Mouse (Mus musculus) urinary bladder, postnatal 10 days (tissue): ENCODE measurements around the gene Prkce.

Source experiments
- DNase-seq: peaks from one replicate; pipeline ENCODE4 v3.0.0; 2022; ENCODE audit warnings: low spot score

The Prkce gene

GRCm38 (mm10) chr17:86647226-86647625 is 479.6 kb downstream of the Prkce start:
- no peak for DNase-seq

DNA sequence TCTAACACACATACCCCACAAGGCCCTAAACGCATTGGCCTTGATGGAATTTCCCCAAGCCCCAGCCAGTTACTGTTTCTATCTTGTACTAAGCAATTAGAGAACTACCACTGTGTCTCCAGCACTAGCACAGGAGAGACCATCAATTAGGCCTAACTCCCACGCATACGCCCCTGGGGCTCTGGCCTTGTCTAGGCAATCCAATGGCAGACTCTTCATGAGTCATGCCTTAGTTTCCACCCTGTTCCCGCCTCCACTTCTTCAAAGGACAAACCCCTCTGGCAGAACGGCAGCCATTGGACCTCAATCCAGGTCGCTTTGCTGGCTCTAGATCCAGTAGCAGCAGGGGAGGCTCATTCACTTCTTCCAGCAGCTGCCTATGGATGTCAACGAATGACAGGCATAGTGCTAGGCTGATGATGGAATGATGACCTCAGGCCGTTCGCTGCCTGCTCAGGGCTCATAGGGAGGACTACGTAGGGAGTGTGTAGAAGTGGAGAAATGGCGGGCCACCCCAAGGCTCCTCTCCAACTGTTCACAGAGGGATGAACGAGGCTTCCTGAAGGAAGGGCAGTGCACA is 481.4 kb downstream of the Prkce start:
- no peak for DNase-seq

DNA sequence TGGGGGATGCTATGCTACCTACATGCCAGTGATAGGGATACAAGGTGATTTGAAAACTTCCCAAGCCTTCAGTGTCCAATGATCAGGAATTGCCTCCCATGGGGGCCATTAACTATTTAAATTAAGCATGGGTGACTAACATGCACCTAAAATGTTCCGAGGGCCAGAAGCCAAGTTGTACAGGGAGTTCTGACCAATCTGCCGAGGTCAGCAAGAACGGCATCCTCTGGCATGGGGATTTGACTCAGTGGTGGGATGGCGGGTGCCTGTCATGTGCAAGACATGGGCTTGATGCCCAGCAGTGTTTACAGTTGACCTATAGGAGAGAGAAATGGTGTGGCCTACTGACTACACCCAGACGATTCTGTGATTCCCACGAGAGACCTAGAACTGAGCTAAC is 482.7 kb downstream of the Prkce start:
- DNase-seq = no peak

DNA sequence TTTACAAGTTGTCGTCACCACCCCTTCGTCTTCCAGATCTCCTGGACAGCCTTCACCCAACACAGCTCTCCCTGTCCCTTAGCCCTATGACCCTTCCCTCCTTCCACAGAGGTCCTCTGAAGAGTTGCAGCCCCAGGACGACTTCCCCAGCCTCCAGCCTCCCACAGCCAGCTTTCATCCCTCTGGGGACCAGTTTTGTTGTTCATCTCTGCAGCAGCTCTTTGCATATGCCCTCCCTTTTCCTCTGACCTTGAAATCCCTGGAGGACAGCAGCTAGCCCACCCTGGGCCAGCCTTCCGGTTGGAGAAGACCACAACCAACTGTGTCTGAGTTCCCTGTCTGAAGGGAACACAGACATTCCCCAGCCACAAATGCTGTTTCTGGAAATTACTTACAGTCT is 483.5 kb downstream of the Prkce start:
- DNase-seq = no peak

GRCm38 (mm10) chr17:86652751-86653150 is 485.2 kb downstream of the Prkce start:
- DNase-seq = no peak

DNA sequence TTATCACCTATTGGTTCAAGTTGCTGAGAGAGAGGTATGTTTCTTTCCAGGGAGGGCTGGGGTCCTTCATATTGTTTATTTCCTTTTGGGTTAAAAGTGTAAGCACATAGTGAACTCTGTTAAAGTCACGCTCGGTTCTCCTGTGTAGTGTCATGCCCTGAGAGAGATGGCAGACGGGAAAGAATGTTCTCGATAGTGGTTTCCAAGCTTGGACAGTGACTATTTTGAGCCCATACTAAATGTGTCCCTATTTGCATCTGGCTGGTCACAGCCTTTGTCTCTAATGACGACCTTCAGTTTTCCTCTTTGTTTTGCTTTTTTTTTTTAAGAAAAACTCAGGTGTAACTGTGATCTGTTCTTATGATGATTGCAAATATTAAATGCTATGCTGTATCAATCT is 488.8 kb downstream of the Prkce start:
- no peak for DNase-seq

- no peak for DNase-seq
These were observed 494.7 kb downstream of the Prkce start for GRCm38 (mm10) chr17:86662301-86662700.

DNA sequence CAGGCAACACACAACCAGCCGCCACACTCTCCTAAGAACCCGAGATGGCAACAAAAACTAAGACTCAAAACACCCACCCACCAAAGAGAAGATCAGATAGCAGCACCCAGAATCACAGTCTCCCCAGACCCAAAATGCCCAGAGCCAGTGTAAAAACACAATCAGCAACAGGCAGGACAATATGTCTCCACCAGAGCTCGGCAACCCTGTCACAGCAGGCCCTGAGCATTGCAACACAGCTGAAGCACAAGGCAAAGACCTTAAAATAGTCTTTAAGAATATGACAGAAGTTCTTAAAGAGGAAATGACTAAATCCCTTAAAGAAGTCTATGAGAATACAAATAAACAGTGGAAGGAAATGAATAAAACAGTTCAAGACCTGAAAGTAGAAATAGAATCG is 495.9 kb downstream of the Prkce start:
- DNase-seq = no peak

- no peak for DNase-seq
These were observed 500.4 kb downstream of the Prkce start for GRCm38 (mm10) chr17:86667836-86668600.

DNA sequence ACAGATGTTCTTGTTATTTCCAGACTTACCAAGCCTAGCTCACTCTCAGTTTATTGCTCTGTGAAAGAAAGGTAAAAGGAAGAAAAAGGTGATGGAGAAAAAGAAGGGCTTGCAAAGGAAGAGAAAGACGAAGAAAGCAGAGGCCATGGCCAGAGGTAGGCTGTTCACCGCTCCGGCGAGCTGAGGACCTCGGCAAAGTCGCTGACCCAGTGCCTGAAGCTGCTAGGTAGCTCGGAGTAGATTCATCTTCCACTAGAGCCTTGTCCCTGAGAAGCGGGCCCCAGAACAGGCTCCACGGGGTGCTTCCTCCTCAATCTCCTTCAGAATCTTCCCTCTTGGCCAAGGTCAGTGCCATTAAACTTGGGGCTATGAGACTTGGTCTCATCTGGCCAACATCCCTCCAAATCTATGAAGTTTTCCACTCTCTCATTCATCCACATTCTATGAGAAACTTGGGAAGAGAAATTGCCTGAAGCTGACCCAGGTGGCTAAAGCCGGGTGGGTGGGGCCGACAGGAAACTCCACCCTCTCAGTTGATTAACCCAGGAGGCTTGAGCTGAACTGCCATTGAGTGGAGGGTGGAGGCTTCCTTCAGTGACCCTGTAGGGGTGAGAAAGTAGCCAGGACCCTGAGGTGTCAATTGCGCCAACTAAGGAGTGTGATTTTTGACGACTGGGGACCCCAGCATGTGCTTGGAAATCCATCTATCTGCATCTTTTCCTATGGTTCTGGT is 502.2 kb downstream of the Prkce start:
- DNase-seq = no peak

DNA sequence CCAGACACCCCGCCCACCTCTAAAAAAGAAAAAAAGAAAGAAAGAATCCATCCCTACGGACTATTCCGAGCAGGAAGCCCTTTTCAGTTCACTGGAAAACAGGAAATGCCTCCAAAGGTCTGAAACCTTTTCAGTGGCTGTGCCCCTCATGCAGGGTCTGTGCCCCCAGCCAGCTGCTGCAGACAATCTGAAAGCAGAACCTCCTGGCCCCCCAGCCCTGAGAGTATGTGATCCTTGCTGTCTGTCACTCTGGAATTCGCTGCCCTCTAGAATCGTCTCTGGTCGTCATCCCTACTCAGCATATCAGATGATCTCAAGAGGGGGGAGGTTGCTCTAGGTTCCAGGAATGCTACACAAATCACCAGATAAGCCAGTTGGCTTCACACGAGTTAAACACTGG is 503.1 kb downstream of the Prkce start:
- no peak for DNase-seq

DNA sequence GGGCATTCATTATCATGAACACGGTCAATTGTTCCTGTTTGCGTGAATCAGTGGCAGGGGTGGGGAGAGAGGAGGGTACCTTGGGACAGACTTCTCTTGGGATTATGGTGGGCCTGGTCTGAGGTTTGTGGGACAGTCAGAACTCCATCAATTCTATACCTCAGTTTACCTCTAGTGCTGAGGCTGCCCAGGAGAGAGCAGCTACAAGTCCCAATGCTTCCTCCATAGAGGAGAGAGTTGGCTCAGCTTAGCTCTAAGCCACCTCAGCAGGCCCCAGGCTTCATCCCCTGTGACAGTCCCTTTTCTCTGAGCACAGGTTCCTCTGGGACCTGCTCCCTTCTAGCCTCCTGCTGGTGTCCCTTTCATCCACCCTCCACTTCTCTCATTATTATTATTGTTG is 507.4 kb downstream of the Prkce start:
- DNase-seq = no peak

GRCm38 (mm10) chr17:86676336-86676735 is 508.8 kb downstream of the Prkce start:
- no peak for DNase-seq

GRCm38 (mm10) chr17:86676909-86677308 is 509.3 kb downstream of the Prkce start:
- no peak for DNase-seq

DNA sequence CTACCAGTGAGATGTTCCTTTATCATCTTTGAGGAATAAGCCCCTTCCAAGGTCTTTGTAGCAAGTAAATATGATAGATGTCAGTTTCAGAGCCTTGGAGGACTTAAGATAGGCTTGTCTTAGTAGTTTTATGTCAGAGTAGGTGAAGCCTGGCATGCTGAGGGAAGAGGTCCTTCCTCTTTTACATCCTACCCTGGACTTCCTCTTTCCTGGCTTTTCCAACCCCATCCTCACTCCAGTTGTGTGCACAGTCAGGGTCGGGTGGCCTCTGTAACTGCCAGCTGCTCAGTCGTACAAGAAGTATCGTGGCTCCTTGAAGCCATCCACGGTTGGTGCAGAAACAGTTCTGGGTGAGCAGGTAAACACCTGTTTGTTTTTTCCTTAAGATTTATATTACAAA is 517.7 kb downstream of the Prkce start:
- no peak for DNase-seq

- DNase-seq = no peak
These were observed 519.4 kb downstream of the Prkce start for GRCm38 (mm10) chr17:86687021-86687420.

- DNase-seq = no peak
These were observed 523.3 kb downstream of the Prkce start for GRCm38 (mm10) chr17:86690871-86691390.

DNA sequence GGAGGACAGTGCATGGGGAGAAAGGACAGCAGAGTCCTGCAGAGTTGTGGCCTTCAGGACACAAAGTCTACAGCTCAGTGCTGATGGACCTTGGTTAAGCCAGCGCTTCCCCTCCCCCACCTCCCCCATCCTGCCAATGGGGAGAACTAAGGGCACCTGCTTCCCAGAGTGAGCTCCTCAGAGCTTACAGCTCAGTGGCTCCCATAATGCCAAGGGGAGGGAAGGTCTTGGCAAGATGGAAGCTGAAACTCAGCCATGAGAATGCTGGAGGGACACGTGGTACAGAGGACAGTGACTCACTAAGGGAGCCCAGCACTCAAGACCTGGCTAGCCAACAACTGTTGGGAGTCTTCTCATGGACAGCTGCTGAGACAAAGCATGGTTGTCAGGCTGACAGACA is 530.2 kb downstream of the Prkce start:
- no peak for DNase-seq

DNA sequence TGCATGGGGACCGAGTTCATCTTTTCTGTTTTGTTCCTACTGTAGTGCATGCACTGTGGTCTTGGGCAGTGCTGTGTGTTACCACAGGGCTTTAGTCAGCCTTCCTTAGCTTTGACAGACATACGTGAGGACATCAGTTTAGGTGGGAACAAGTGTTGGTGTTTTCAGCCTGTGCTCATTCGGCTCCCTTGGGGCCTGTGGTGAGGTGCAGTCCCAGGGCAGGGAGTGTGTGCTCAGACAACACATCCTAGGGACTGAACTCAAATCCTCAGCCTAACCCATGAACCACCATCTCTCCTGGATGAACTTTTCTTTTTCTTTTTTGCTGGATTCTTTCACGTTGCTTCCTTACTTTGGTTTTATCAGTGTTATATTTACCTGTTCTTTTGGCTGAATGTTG is 535.8 kb downstream of the Prkce start:
- no peak for DNase-seq

GRCm38 (mm10) chr17:86705236-86705635 is 537.7 kb downstream of the Prkce start:
- no peak for DNase-seq

- no peak for DNase-seq
These were observed 538.9 kb downstream of the Prkce start for GRCm38 (mm10) chr17:86706467-86706866.
